Mouse (Mus musculus) urinary bladder, postnatal 10 days (tissue): ENCODE data around the gene H2-M3.
A peak's percentile ranks its signal among the peaks of the same experiment; 100 is the strongest.
"Not testable (repeated sequence)": the region's sequence is repeated elsewhere in the genome, so short reads cannot be mapped to it uniquely, and the experiment has no call there.

Experiments used
- DNase-seq: peaks from one replicate; pipeline ENCODE4 v3.0.0; 2022; ENCODE audit warnings: low spot score

Gene H2-M3

DNA sequence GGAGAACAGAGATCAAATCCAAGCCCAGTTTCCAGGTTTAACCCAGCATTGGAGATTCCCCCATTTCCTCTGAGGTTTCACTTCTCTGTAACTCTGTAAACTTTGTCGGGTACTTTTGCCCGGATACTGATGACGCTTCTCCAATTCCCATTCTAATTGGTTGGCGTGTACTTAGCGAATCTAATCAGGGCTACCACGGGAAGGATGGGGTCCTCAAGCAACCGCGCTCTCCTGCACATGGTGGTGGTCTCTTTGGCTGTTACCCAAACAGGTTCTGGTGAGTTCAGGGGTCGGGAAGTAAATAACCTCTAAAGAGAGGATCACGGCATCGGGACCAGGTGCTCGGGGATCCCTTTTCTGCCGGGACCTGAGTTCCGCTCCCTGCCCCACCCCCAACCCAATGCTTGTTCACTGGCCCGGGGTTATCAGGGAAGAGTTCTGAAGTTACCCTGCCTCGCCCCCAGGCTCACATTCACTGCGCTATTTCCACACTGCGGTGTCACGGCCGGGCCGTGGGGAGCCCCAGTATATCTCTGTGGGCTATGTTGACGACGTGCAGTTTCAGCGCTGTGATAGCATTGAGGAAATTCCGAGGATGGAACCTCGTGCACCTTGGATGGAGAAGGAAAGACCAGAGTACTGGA is at the start of gene H2-M3:
H2-M3 (plus strand) TSS at position 163 of the 644 bp plus-strand sequence.
- DNase-seq = peak; percentile 50

DNA sequence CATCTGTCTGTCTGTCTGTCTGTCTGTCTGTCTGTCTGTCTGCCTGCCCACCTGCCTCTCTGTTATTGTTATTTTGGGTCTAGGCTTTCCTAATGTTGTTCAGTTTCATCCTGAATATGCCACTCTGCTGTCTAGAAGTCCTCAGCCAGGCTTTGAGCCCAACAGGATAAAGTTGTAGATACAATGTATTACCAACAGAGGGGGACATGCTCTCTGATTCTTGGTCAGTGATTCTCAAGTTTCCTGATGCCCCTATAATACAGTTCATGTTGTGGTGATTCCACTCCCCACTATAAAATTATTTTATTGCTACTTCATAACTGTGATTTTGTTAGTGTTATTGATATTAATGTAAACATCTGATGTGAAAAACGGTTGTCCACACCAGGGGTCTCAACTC is 48.1 kb upstream of the H2-M3 start:
- DNase-seq = no peak

DNA sequence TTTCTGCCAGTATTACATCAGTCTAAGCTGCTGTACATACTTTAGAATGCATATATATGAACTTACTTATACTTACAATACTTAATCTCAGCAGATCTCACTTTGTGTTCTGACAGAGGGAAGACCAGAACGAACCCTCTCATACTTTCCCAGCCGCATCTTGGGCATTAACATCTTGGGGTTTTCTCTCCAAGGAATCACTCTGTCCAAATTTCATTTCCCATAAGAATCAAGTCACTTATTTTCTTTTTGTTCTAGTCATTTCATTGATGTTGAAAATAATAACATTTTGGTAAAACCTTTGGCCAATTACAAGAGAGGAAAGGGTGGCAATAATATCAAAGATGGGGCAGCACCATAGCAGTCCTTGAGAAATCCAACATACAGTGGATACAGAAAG is 32.8 kb upstream of the H2-M3 start, which contains the start of gene Olfr97:
Olfr97 (minus strand) TSS at position 101 of the 400 bp plus-strand sequence.
- not testable (repeated sequence) for DNase-seq

DNA sequence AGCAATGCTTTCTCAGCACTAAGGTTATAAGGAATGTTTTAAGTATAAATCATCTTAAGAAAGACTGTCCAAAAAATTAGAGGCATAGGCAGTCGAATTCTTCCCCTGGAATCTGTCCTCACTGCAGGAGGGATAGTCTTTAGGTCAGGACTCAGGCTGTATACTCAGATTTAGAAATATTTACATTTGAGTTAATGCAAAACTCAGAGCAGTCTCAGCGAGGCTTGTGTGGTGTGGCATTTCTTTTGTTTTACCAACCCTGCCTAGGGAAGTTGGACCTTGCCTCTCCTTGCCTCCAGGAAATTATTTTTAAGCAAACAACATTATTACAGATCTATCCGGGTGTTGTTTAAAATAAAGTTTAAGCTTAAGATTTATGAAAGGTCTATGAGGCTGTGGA is 27.8 kb upstream of the H2-M3 start:
- DNase-seq = no peak

DNA sequence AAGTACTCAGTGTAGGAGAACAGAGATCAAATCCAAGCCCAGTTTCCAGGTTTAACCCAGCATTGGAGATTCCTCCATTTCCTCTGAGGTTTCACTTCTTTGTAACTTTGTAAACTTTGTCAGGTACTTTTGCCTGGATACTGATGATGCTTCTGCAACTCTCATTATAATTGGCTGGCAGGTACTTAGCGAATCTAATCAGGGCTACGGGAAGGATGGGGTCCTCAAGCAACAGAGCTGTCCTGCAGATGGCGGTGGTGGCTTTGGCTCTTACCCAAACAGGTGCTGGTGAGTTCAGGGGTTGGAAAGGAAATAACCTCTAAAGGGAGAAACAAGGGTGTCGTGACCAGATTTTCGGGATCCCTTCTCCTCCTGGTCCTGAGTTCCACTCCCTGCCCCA is 23.3 kb upstream of the H2-M3 start:
- DNase-seq = no peak

DNA sequence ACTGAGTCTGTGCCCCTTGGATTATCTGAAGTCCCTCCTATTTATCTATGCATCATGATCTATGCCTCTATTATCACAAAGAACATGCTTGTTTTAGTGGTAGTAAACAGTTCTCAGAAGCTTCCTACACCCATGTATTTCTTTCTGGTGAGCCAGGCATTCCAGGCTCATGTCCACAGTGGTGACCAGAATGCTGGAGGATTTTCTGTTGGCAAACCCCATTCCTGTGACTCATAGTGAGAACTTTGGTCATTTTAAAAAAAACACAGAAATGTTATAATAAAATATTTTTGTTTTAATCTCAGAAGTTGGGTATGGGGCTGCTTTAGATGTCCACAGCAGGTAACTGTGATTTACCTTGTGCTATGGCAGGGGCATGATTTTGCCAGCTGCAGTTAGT is 20.6 kb upstream of the H2-M3 start:
- no peak for DNase-seq

DNA sequence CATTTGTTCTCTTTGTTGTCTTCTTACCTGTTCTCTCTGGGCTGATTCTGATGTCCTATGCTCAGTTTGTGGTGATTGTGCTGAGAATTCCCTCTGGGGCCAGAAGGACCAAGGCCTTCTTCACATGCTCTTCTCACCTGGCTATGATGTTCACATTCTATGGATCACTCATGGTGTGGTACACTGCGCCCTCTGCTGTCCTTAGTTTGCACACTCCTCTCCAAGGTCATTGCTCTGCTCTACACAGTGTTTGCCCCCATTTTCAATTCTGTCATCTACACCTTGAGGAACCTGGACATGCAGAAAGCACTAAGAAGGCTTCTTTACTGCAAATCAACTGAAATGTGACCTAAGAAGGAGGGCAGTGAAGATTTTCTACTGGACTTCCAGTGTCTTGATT is 19.5 kb upstream of the H2-M3 start:
- no peak for DNase-seq

DNA sequence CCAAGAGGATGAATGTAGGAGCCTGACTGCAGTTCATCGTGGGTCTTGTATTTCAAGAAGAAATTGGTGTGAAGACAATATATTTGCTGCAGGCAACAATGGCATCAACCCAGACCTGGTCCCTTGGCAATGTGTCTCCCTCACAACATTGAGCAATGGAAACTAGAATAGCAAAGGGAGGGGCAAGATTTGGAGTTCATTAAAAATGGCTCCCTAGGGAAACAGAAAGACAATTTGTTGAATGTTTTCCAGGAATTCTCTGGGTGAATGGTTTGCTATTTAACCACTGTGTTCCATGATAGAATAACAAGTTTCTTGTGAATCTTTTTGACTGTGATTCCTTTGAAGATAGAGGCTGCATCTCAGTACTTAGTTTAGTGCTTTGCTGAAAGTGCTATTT is 6.4 kb upstream of the H2-M3 start, which contains the start of gene Olfr98:
Olfr98 (minus strand) TSS at position 124 of the 400 bp plus-strand sequence.
- DNase-seq = no peak

DNA sequence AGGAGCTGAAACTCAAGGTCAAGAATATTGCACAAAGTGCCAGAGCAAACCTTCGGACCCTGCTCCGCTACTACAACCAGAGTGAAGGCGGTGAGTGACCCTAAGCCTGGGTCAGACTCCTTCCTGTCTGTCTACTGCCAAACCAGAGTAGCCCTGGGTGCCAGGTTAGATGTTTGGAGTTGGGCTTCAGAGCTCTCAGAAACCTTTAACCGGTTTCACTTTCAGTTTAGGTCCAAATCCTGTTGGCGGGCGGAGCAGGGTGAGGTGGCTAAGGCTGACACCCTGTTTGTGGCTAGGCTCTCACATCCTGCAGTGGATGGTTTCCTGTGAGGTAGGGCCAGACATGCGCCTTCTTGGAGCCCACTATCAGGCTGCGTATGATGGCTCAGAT is 677 bp downstream of the H2-M3 start:
- no peak for DNase-seq

DNA sequence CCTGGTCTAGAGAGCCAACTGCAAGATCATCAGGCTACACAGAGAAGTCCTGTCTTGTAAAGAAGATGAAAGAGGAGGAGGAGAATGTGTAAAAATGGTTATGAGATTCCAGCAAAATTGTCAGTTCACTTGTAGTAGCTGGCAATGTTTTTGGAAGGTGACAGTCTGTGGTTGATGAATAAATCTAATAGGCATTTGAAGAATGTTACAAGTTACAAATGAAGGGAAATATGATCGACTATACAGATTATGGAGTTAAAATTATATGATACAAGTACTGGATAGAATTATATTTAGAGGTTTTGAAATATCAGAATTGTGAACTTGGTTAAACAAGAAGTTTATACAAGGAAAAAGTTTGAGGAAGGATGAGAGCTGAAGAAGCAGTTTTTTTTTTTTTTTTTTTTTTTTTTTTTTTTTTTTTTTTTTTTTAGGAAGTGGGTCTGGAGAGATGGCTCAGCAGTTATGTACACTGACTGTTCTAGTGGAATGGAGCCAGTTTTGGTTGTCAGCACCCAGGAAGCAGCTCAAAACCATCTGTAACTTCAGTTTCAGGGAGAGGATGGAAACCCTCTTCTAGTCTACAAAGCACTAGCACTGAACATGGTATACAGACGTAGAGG is 5.7 kb downstream of the H2-M3 start:
- no peak for DNase-seq

DNA sequence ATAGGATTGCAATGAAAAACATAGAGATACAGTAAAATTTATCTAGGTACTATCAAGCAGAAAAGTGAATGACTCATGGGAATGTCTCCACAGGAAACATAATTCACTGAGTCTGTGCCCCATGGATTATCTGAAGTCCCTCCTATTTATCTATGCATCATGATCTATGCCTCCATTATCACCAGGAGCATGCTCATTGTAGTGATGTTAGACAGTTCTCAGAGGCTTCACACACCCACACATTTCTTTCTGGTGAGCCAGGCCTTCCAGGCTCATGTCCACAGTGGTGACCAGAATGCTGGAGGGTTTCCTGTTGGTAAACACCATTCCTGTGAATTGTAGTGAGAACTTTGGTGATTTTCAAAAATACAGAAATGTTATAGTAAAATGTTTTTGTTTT is 6.6 kb downstream of the H2-M3 start:
- DNase-seq = no peak

DNA sequence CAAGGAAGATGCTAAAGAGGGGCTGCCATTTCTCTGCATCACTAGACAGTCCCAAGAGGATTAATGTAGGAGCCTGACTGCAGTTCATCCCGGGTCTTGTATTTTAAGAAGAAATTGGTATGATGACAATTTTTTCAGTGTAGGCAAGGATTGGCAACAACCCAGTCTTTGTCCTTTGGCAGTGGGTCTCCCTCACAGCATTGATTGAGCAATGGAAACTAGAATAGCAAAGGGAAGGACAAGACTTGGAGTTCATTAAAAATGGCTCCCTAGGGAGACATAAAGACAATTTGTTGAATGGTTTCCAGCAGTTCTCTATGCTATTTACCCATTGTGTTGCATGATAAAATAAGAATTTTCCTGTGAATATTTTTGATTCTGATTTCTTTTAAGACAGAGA is 10.3 kb downstream of the H2-M3 start:
- DNase-seq = no peak

DNA sequence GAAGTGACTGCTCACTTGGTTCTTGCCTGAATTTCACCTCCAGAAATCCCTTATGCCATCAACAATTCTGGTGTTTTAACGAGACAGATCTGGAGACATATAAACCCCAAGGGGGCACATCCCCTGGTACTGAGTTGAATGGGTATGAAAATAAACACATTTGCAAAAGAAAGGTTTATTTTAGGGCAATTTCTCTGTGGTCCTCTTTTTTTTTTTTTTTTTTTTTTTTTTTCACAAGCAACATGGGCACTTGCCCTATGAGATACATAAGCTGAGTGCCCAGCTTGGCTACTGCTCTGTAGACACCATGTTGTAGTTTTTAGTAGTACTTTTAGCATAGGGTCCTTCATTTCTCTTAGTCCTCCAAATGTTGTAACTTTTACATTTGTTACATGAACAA is 13.3 kb downstream of the H2-M3 start, which contains the start of gene Olfr99:
Olfr99 (minus strand) TSS at position 101 of the 400 bp plus-strand sequence.
- no peak for DNase-seq

DNA sequence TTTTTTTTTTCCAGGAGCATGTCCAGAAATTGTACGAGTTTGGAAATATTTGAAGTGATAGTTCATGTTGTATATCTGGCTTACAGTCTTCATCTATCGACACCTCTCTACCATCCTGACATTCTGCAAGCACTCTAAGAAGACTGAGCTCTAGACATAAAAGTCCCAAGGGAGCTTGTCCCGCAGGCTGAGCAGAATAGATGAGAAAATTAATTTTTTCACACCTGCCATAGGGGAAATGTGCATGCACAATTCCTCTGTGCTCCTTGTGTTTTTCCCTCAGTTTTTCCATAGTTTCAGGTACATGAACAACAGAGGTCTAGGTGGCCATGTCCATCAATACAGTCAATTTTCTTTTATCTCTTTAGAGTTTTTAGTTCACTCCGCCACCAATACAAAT is 34.2 kb downstream of the H2-M3 start, which contains the start of gene Olfr101:
Olfr101 (minus strand) TSS at position 101 of the 400 bp plus-strand sequence.
- DNase-seq = no peak

DNA sequence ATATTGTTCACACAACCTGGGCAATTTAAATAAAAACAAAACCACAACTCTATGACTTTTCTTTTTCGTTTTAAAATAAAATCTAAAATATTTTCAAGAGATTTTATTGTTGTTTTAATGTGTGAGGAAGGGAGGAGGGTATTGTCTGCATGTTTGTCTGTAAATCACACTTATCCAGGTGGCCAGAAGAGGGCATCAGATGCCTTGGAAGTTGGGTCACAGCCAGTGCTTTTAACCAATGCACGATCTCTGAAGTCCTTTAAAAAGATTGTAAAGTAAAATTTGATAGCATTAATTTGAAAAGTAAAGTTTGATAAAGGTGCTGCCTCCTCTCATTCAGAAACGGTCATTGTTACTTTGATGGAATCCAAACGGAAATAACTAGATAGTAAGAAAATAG is 38.5 kb downstream of the H2-M3 start:
- DNase-seq = no peak

DNA sequence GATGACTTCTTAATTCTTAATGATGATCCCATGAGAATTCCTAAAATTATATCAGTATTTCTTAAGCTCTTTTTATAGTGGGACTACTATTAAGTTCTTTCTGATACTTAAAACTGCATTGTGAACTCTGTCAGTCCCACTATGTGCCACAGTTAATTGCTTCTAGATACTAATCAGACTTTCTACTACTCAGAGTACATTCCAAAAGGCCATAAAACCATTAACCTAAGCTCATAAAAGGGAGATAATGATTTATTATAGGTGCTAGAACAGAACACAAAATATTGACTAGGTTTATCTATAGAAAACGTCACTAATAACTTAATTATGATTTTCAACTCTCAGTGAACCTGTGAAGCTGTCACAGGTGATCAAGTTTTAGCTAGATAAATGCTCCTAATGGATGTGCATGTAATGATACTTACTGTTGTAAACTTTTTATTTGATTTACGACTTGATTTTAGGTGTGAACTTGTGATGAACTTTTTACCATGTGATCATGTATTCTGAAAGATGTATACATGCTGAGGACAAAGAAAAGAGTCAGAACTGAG is 40.2 kb downstream of the H2-M3 start:
- DNase-seq = no peak

DNA sequence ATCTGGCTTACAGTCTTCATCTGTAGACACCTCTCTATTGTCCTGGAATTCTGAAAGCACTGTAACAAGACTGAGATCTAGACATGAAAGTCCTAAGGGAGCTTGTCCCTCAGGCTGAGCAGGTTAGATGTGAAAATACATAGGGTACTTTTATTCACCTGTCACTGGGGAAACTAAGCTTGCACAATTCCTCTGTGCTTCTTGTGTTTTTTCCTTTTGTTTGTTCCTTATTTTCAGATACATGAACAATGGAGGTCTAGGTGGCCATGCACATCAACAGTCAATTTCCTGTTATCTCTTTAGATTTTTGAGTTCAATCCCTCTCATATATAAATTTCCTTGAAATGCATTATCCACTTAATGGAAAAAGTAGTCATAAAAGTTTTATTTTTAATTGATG is 46.9 kb downstream of the H2-M3 start, which contains the start of gene Olfr102:
Olfr102 (minus strand) TSS at position 101 of the 400 bp plus-strand sequence.
- DNase-seq = no peak
